Mouse (Mus musculus): Measurements from ENCODE around the gene Ubtf.

GRCm38 (mm10) chr11:102257514-102257913 lies 62.0 kb downstream of the Ubtf start:
- TF ChIP-seq CTCF (conservative IDR thresholded peaks at IDR 0.05; ENCODE audit: low read length) (peak; percentile 58), POU5F1 (IDR thresholded peaks at IDR 0.05; ENCODE audit: borderline replicate concordance, low read length) (no peak), NANOG (IDR thresholded peaks at IDR 0.05; ENCODE audit: borderline replicate concordance, low read length) (no peak)
